Mouse (Mus musculus) kidney, adult 8-10 months (tissue): Measurements from ENCODE around the gene Cacna2d1.
A peak's percentile ranks its signal among the peaks of the same experiment; 100 is the strongest.

Experiments
- DNase-seq, 2 experiments: peaks; one replicate each; pipeline ENCODE4 v3.0.0; 2022

Cacna2d1 gene

DNA sequence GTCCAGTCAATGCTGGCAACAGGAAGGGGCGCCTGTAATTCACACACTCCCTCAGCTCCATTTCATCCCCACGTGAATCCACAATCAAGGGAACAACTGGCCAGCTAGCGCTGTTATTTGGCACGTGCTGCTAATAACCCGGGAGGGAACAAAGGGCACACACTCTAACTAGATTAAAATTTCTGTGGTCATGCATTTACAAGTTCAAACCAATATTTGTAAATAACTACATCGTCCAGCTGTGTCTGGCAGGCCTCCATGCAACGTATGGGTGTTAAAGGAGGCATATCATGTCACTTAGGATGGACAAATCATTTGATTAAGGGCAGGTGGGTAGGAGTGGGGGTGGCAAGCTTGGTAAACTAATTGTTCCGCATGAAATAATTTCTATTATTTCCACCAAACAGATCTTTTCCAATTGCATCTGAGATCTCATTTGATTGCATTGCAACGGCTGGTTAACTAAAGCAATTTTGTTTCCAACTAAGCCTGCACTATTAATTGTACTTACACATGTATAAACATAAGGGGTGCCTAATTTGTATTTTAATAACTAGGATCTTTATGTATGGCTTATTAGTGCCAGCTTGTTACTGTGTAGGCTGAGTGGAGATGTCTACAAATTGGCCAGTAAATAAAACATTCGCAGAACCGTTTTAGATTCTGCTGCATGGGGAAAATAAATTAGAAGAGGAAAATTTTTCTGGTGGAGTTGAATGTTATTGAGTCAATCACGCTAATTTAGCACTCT is 231.8 kb downstream of the Cacna2d1 start:
- no peak for DNase-seq

DNA sequence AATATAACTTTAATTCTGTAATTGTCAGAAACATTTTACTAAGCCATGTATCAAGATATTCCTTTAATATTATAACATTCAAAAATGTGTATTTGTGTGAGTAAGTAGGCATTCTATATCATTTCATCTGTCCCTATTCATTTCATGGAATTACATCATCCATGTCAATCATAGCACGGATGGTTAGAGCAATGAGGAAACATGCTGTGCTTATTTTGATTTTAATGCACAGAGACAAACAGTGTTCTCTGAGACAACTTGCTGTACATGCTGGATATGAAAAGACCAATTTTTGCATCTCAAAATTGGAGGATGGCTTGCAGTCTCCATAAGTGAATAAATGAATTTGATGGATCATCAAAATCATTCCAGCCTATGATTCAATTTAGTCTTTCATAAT is 232.4 kb downstream of the Cacna2d1 start:
- DNase-seq = no peak

DNA sequence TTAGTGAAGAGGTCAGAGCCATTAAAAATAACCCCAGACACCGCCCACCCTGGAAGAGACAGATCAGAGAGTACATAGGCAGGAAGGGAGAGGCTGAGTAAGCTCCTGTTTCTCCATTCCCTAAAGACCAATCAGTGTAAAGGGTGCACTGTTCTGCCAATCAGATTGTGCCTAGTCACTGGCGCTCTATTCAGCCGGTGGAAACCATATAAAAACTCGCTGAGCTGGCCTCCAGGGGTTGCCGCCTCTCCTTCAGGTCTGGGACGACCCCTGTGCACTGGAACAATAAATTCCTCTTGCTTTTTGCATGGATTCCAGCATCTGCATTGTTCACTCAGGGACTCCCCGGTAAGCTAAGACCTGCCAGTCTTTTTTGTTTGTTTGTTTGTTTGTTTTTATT is 246.6 kb downstream of the Cacna2d1 start:
- no peak for DNase-seq

- DNase-seq = no peak
These were observed 249.6 kb downstream of the Cacna2d1 start for GRCm38 (mm10) chr5:16184064-16184463.

- DNase-seq = peak; percentile 2 to 3
These were observed 253.4 kb downstream of the Cacna2d1 start for GRCm38 (mm10) chr5:16187931-16188330.

GRCm38 (mm10) chr5:16189878-16190277 is 255.4 kb downstream of the Cacna2d1 start:
- DNase-seq = no peak

DNA sequence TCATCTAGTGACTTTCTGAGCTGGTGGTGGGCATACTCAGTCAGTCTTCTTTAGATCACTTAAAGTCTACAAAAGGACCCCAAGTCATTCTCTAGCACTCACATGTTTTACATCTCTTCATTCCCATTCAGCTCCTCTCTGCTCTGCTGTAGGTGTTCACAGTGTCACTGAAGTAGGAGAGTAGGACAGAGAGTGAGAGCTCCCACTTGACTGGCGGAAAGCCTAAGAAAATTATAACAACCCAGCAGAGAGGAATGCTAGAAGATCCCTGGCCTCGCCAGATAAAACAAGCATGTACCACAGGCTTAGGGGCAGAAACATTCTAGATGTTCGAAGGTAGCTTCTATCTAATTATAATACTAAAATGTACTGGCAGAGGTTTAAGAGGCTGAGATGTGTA is 256.7 kb downstream of the Cacna2d1 start:
- no peak for DNase-seq

GRCm38 (mm10) chr5:16199816-16200215 is 265.3 kb downstream of the Cacna2d1 start:
- no peak for DNase-seq

DNA sequence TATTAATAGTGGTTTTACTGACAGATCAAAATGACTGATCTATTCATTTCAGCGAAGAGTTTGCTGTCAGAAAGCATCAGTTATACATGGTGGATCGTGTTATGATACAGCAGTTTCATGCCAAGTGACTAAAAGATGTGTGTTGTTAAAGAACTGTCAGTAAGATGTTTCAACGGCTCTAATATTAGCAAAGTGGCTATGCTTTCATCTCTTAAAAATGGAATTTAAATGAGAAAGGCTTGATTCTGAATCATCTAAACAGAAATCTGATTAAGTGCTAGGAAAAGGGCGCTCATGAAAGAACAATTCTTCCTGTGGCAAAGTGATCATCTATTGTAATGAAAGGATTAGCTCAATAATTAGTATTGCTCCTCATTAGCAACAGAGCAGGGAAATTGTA is 287.5 kb downstream of the Cacna2d1 start:
- DNase-seq = no peak

DNA sequence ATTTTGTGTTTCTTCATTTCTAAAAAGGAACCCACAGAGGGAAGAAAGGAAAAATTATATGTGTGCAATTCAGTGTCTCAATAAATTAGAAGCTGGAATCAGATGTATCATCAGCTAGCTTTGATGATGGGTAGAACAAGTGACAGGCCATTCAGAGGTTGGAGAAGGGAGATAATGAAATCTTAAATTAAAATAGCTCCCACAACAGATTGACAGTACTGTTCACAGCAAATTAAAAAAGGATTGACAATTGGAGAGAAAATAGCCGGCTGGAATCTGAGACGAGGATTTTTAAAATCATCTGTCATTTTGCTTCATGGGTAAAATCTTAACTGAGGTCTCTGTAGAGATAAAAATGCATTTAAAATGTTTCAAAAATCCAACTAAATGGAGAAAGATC is 290.9 kb downstream of the Cacna2d1 start:
- DNase-seq = no peak

- no peak for DNase-seq
These were observed 294.9 kb downstream of the Cacna2d1 start for GRCm38 (mm10) chr5:16229384-16229783.

DNA sequence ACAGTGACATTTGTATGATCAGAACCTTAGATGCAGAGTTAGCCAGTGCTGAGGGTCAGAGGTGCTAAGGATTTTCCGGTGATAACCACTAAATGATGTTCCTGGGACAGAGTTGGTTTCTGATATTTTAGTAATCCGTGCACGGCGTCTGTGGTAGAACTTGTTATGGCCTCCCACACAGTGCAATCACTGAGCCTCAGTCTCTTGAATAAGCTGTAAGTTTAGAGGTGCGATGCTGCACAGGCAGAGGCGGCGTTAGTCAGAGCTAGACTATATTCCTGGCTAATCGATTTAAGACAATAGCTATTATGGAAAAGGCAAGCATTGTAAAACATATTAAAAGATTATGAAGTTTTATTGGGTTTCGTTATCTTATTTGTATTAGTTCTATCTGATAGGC is 297.0 kb downstream of the Cacna2d1 start:
- no peak for DNase-seq

- DNase-seq = no peak
These were observed 300.4 kb downstream of the Cacna2d1 start for GRCm38 (mm10) chr5:16234891-16235290.

DNA sequence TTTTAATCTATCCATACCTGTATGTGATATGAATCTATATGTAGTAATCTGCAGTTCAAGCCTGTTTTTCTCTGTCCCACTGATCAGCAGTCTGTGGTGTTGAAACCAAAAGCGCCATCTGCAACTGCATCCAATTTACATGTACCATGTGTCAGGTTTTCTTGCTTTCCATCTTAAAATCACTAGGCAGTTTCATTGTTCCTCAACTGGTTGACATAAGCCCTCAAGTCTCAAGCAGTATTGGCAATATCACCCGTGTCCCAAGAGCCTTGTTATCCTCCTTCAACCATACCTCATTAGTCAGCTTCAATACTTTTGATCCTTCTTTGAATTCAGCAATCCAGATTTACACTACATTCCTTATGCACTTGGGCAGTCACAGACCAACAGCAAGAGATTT is 301.4 kb downstream of the Cacna2d1 start:
- DNase-seq = no peak

- DNase-seq = no peak
These were observed 302.1 kb downstream of the Cacna2d1 start for GRCm38 (mm10) chr5:16236608-16237007.

- peak; percentile 1 to 13 for DNase-seq
These were observed 303.5 kb downstream of the Cacna2d1 start for GRCm38 (mm10) chr5:16237972-16238371.

DNA sequence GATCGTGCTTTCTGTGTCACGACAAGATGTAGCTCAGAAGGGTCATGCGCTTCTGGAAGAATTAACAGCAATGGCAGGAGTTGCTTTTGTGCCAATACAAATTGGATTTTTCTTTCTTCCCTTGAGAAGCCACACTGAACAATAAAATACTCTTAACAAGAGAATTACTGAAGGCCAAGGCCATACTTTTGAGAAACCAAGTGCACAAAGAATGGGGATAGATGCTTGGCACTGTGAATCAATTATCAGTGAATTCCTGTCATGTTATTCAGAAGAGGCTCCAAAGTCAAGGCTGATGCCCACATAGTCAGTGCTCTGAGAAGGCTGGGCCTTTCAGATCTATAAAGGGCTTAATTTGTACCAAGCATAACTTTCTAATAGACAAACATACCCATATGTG is 305.8 kb downstream of the Cacna2d1 start:
- no peak for DNase-seq

DNA sequence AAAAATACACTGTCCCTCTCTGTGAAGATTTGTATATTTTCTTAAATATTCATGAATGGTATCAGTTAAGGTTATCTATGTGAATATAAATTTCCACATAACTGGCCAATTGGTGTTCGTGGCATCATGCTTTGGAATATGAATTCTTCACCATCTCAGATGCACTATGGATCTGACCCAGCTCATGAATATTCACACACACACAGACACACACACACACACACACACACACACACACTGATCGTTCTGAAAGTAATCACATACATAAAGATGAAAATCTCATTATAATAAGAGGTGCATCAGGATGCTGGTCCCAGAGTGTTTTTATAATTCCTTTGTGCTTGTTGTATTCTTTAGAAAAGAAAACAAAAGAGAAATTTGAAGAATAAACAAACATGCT is 309.1 kb downstream of the Cacna2d1 start:
- no peak for DNase-seq

GRCm38 (mm10) chr5:16252738-16253513 is 318.4 kb downstream of the Cacna2d1 start:
- DNase-seq = no peak

- DNase-seq = no peak
These were observed 319.3 kb downstream of the Cacna2d1 start for GRCm38 (mm10) chr5:16253768-16254167.

DNA sequence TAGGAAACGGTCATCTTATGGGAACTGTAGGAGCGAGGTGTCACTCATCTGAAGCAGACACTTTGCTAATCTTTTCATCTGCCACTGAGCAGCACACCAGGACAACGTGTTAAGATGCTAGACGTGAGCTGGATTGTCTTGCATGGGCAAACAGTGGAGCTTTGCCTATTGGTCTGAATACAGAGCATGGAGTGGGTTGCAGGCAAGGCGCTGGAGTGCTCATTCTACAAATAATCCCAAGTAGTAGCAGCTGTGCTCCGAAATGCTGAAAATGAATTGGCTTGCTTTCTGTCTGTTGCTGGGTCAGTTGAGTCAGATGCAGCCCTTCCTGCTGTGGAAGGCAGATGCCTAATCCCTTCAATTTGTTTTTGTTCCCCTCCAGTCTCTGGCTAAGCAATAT is 330.9 kb downstream of the Cacna2d1 start:
- DNase-seq = no peak

DNA sequence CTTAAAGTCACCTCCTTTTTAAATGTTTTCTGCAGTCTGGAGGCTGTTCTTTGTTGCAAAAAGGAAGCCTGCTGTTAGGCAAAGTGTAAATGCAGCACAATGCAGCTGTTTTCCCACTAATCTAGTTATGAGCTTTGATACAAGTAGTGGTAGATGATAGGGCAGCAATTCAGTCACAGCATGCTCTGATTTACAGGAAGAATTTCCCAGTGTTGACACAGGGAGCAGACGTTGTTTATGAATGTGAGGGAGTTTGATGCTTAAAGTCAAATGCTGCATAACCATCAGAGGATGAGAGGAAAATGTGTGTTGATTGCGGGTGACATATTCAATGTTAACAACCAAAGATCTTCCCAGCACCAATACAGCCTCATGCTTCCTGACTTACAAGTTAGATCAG is 342.6 kb downstream of the Cacna2d1 start:
- no peak for DNase-seq

DNA sequence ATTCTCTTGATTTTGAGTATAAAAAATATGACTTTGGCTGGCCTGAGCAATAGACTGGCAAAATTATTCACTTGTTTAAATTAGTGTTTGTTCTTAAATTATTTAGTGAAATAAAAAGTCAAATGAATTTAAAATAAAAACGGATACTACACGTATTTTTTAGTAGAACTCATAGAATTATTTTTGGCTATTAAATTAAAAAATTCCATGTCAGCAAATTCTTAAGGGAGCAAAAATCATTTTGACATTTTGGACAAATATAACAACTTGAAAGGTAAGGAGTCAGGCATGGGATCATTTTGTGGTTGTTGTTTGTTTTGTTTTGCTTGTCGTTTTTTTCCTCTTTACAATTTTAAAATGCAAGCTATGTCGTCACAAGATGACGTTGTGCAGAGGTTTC is 346.7 kb downstream of the Cacna2d1 start:
- DNase-seq = no peak

- peak; percentile 17 to 18 for DNase-seq
These were observed 358.7 kb downstream of the Cacna2d1 start for GRCm38 (mm10) chr5:16293223-16293622.
